Mouse (Mus musculus) liver, embryonic 11.5 days (tissue): Measurements from ENCODE around the gene Tmem181a. TPM values are rescaled to one million over a fixed set of nuclear protein-coding genes. Genes with fewer than 3 reads are reported as not detected.
"Not testable (repeated sequence)": the region's sequence is repeated elsewhere in the genome, so short reads cannot be mapped to it uniquely, and the experiment has no call there.

ENCODE experiments used
- ATAC-seq: fragments of 200-750 bp; cut with Nextera tagmentation; replicated peaks from 2 replicates; pipeline ENCODE4 v1.8.0; 2017; ENCODE audit warnings: moderate number of reproducible peaks, mild to moderate bottlenecking, moderate TSS enrichment, moderate library complexity; ENCODE audit not compliant: low FRiP score
- DNase-seq: peaks from one replicate; pipeline ENCODE4 v3.0.0-alpha.2; 2017; ENCODE audit warnings: low spot score
- H3K27ac ChIP-seq: fragments of 300-500 bp; sonication (generic); 2 replicates; pipeline ENCODE4 v1.5.1; 2014; ENCODE audit warnings: mild to moderate bottlenecking, low read depth, low read length, control low read depth
- H3K27me3 ChIP-seq: fragments of 300-500 bp; sonication (generic); replicated peaks from 2 replicates; pipeline ENCODE4 v1.6.1; 2014; ENCODE audit warnings: low read length, mixed read lengths; ENCODE audit not compliant: control insufficient read depth, insufficient read depth
- H3K36me3 ChIP-seq: fragments of 300-500 bp; sonication (generic); 2 replicates; pipeline ENCODE4 v1.6.1; 2014; ENCODE audit warnings: mild to moderate bottlenecking, low read length, moderate library complexity, mixed read lengths; ENCODE audit not compliant: control insufficient read depth, insufficient read depth
- H3K4me1 ChIP-seq: fragments of 300-500 bp; sonication (generic); replicated peaks from 2 replicates; pipeline ENCODE4 v1.6.1; 2014; ENCODE audit warnings: low read length, mixed read lengths; ENCODE audit not compliant: control insufficient read depth, insufficient read depth
- H3K4me2 ChIP-seq: fragments of 300-500 bp; sonication (generic); 2 replicates; pipeline ENCODE4 v1.6.1; 2014; ENCODE audit warnings: mild to moderate bottlenecking, control low read depth, moderate library complexity
- H3K4me3 ChIP-seq: fragments of 300-500 bp; sonication (generic); 2 replicates; pipeline ENCODE4 v1.5.1; 2014; ENCODE audit warnings: low read depth, low read length, control low read depth
- H3K9ac ChIP-seq: fragments of 300-500 bp; sonication (generic); 2 replicates; pipeline ENCODE4 v1.6.1; 2014; ENCODE audit warnings: low read depth, low read length, control low read depth
- H3K9me3 ChIP-seq: fragments of 300-500 bp; sonication (generic); 2 replicates; pipeline ENCODE4 v1.6.1; 2016; ENCODE audit warnings: low read length, inconsistent platforms, mixed read lengths; ENCODE audit not compliant: control insufficient read depth
- WGBS: fragments of 180-500 bp; shearing (Covaris S2); extraction: QIAGEN DNeasy Blood & Tissue Kit; methylation state at CpG from one replicate; pipeline ENCODE4 v1.1.7; 2014; 5-methylcytosine and 5-hydroxymethylcytosine counted together
- polyA plus RNA-seq: library from polyadenylated mRNA; unstranded; fragments of >200 nt; fragmentation: Nextera tagmentation; extraction: Ambion mirVana; gene quantifications from 2 replicates; pipeline ENCODE4 v1.2.1, GENCODE M21; 2014

The Tmem181a gene
- polyA plus RNA-seq, 1 experiment from 2014 or later, result 10.8 TPM

GRCm38 (mm10) chr17:6293882-6294281 lies 37.2 kb downstream of the Tmem181a start:
- not testable (repeated sequence) for H3K27ac ChIP-seq, H3K4me1 ChIP-seq, H3K36me3 ChIP-seq, H3K27me3 ChIP-seq, H3K9me3 ChIP-seq, H3K4me2 ChIP-seq, H3K4me3 ChIP-seq, DNase-seq, ATAC-seq, H3K9ac ChIP-seq
- WGBS, result no CpG with 5 or more reads among the region's 5 CpGs

- WGBS, result 88% methylated on average over 9 of the region's 15 CpGs
- not testable (repeated sequence) for H3K9me3 ChIP-seq, H3K27me3 ChIP-seq, H3K4me1 ChIP-seq, H3K27ac ChIP-seq, DNase-seq, H3K9ac ChIP-seq, ATAC-seq, H3K4me3 ChIP-seq, H3K4me2 ChIP-seq, H3K36me3 ChIP-seq
These were observed 40.6 kb downstream of the Tmem181a start for GRCm38 (mm10) chr17:6297060-6297795.

- not testable (repeated sequence) for DNase-seq, H3K36me3 ChIP-seq, H3K9ac ChIP-seq, H3K9me3 ChIP-seq, H3K27ac ChIP-seq, H3K27me3 ChIP-seq, H3K4me3 ChIP-seq, H3K4me1 ChIP-seq, H3K4me2 ChIP-seq
- WGBS, result 66% methylated on average over 5 of the region's 12 CpGs
- peak; percentile 42; the same call in 1 of the 2 replicates for ATAC-seq
These were observed 43.7 kb downstream of the Tmem181a start for GRCm38 (mm10) chr17:6300190-6300863.

- not testable (repeated sequence) for H3K4me1 ChIP-seq, H3K27me3 ChIP-seq
- WGBS, result 93% methylated on average over 5 of the region's 6 CpGs
These were observed 48.2 kb downstream of the Tmem181a start for GRCm38 (mm10) chr17:6304891-6305290.

GRCm38 (mm10) chr17:6305656-6306270 lies 49.1 kb downstream of the Tmem181a start:
- not testable (repeated sequence) for H3K27ac ChIP-seq, H3K9me3 ChIP-seq, H3K4me2 ChIP-seq, DNase-seq, H3K36me3 ChIP-seq, H3K27me3 ChIP-seq, H3K9ac ChIP-seq, H3K4me3 ChIP-seq, ATAC-seq, H3K4me1 ChIP-seq
- WGBS, result 88% methylated on average over 11 of the region's 12 CpGs

More at GRCm38 (mm10) chr17:6304891-6305290, 48.2 kb downstream of the Tmem181a start:
- H3K4me3 ChIP-seq, H3K9ac ChIP-seq, H3K36me3 ChIP-seq, H3K27ac ChIP-seq, H3K4me2 ChIP-seq, H3K9me3 ChIP-seq, ATAC-seq, DNase-seq: not testable (repeated sequence)

GRCm38 (mm10) chr17:6306503-6306902 lies 49.8 kb downstream of the Tmem181a start:
- H3K27me3 ChIP-seq, H3K36me3 ChIP-seq, DNase-seq, H3K4me2 ChIP-seq, H3K9me3 ChIP-seq, ATAC-seq, H3K4me1 ChIP-seq, H3K4me3 ChIP-seq, H3K27ac ChIP-seq, H3K9ac ChIP-seq: not testable (repeated sequence)
- WGBS, result 95% methylated on average over 9 of the region's 13 CpGs

- H3K27me3 ChIP-seq, H3K27ac ChIP-seq, H3K4me2 ChIP-seq, H3K36me3 ChIP-seq, DNase-seq, H3K4me3 ChIP-seq, ATAC-seq, H3K9ac ChIP-seq, H3K9me3 ChIP-seq, H3K4me1 ChIP-seq: not testable (repeated sequence)
- 87% methylated on average over 7 of the region's 7 CpGs for WGBS
These were observed 55.1 kb downstream of the Tmem181a start for GRCm38 (mm10) chr17:6311716-6312115.

- 79% methylated on average over 3 of the region's 3 CpGs for WGBS
- H3K27ac ChIP-seq, H3K27me3 ChIP-seq, H3K9ac ChIP-seq, ATAC-seq, H3K9me3 ChIP-seq, DNase-seq, H3K4me2 ChIP-seq, H3K4me1 ChIP-seq, H3K36me3 ChIP-seq, H3K4me3 ChIP-seq: not testable (repeated sequence)
These were observed 56.1 kb downstream of the Tmem181a start for GRCm38 (mm10) chr17:6312755-6313154.
